Mouse (Mus musculus) cerebellum, adult 2 months (tissue): ENCODE data around the gene Nuf2. TPM values are rescaled to one million over a fixed set of nuclear protein-coding genes. Genes with fewer than 3 reads are reported as not detected.

Experiments used
- DNase-seq, 2 experiments: peaks; one replicate each; pipeline ENCODE4 v3.0.0; 2021
- H3K27ac ChIP-seq: fragments of 200-500 bp; 2 replicates; pipeline ENCODE4 v1.5.1; 2012; ENCODE audit warnings: low read length, control low read depth, inconsistent platforms; ENCODE audit not compliant: insufficient read depth
- H3K27me3 ChIP-seq: fragments of 200-500 bp; 2 replicates; pipeline ENCODE4 v1.6.1; 2012; ENCODE audit warnings: inconsistent platforms, mild to moderate bottlenecking, low read length, moderate library complexity; ENCODE audit not compliant: control insufficient read depth, insufficient read depth
- H3K4me1 ChIP-seq: fragments of 200-500 bp; 2 replicates; pipeline ENCODE4 v1.6.1; 2011; ENCODE audit warnings: low read length; ENCODE audit not compliant: control insufficient read depth, insufficient read depth
- H3K4me3 ChIP-seq: fragments of 200-500 bp; replicated peaks from 2 replicates; pipeline ENCODE3; 2011; ENCODE audit warnings: mild to moderate bottlenecking, low read depth, low read length, control low read depth; ENCODE audit not compliant: insufficient read depth
- CTCF ChIP-seq: fragments of 200-500 bp; IDR thresholded peaks from 2 replicates; pipeline ENCODE4 v1.5.1; 2011; ENCODE audit warnings: low read depth, mild to moderate bottlenecking, control low read depth, low read length, moderate library complexity, borderline replicate concordance; ENCODE audit not compliant: insufficient read depth
- POLR2A ChIP-seq: fragments of 200-500 bp; IDR thresholded peaks from 2 replicates; pipeline ENCODE4 v1.6.1; 2011; ENCODE audit warnings: low read length, control low read depth, borderline replicate concordance; ENCODE audit not compliant: insufficient read depth
- WGBS: fragments of 180-500 bp; shearing (Covaris S2); methylation state at CpG from one replicate; pipeline ENCODE4 v1.1.7; 2018; 5-methylcytosine and 5-hydroxymethylcytosine counted together
- polyA plus RNA-seq: library from polyadenylated mRNA; depleted of rRNA; stranded (reverse); fragments of >200 nt; gene quantifications from 2 replicates; pipeline ENCODE4 v1.2.3, GENCODE M21; 2012; rRNA removed

Nuf2 gene
- polyA plus RNA-seq: 1.9 TPM in 2 replicates

- WGBS: under 1% methylated on average over 39 of the region's 39 CpGs
- H3K4me1 ChIP-seq: no peaks in the 10 kb centered on the region
These were observed at the start of gene Nuf2 for GRCm38 (mm10) chr1:169530876-169531701. Gene Nuf2 (minus strand): TSS chr1:169531464.

GRCm38 (mm10) chr1:169579572-169579971, 48.3 kb upstream of the Nuf2 start:
- no peak overlapping the region for H3K27ac ChIP-seq
- no peak overlapping the region for H3K4me3 ChIP-seq
- no peaks in the 10 kb centered on the region for H3K4me1 ChIP-seq
- WGBS: 89% methylated on average over 3 of the region's 3 CpGs
- no peak for DNase-seq
- TF ChIP-seq CTCF (no peak), POLR2A (no peak)
- no peaks in the 10 kb centered on the region for H3K27me3 ChIP-seq

More at GRCm38 (mm10) chr1:169530876-169531701, at the start of gene Nuf2:
- TF ChIP-seq POLR2A: peak; percentile 98; the same call in 1 of the 2 replicates
- TF ChIP-seq CTCF: no peak
- no peaks in the 10 kb centered on the region for H3K27me3 ChIP-seq
- no peak within 1 kb of the TSS for H3K27ac ChIP-seq
- H3K4me3 ChIP-seq: peak within 1 kb of the TSS; percentile 59
- DNase-seq: peak; percentile 99 to 100

DNA sequence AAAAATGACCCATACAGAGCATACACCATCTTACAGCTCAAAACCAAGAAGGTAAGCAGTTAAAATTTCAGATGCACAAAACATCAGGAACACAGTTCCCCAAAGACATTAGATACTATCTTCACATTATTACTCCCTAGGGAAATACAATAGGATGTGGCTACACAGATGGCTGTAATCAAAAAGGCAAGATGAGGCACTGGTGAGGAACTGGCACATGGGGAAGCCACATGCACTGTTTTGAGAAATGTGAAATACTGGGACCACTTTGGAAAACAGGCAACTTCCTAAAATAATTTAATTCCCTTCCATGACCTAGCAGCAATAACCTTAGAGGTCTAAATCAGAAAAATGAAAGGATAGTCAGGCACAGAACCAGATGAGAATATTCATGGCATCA, 42.9 kb upstream of the Nuf2 start:
- H3K27me3 ChIP-seq: no peaks in the 10 kb centered on the region
- TF ChIP-seq CTCF (no peak), POLR2A (no peak)
- H3K4me1 ChIP-seq: no peaks in the 10 kb centered on the region

GRCm38 (mm10) chr1:169555621-169556020, 24.4 kb upstream of the Nuf2 start:
- 84% methylated on average over 2 of the region's 2 CpGs for WGBS
- no peak for TF ChIP-seq CTCF
- TF ChIP-seq POLR2A: no peak
- DNase-seq: no peak
- H3K27me3 ChIP-seq: no peaks in the 10 kb centered on the region
- no peak overlapping the region for H3K27ac ChIP-seq
- no peaks in the 10 kb centered on the region for H3K4me1 ChIP-seq
- no peak overlapping the region for H3K4me3 ChIP-seq

More for the DNA sequence above, 42.9 kb upstream of the Nuf2 start:
- H3K27ac ChIP-seq: no peak overlapping the region
- no peak for DNase-seq
- H3K4me3 ChIP-seq: no peak overlapping the region

DNA sequence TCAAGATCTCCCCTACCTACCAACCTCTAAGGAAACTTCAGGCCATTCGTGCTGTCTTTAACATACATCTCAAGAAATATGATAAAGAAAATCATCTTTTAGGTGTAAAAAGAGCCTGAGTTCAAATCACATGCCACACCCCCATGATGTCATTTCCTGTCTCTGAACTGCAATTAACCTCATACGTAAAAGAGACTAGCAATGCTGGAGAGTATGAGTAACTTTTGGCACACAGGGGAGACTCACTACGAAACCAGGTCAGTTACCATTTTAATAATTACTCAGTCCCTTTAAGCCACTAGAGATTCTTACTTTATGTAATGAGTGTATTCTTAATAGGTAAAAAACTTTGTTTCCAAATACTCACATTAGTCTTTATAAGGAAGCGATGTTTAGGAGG, 23.8 kb upstream of the Nuf2 start:
- Histone ChIP-seq H3K27ac (no peak overlapping the region), H3K4me3 (no peak overlapping the region), H3K4me1 (no peaks in the 10 kb centered on the region), H3K27me3 (no peaks in the 10 kb centered on the region)
- WGBS: 84% methylated on average over 4 of the region's 4 CpGs
- DNase-seq: no peak
- TF ChIP-seq CTCF: no peak
- TF ChIP-seq POLR2A: no peak

- Histone ChIP-seq H3K27ac (no peak overlapping the region), H3K27me3 (no peaks in the 10 kb centered on the region), H3K4me1 (no peaks in the 10 kb centered on the region), H3K4me3 (no peak overlapping the region)
- 66% methylated on average over 7 of the region's 7 CpGs for WGBS
- TF ChIP-seq CTCF (no peak), POLR2A (no peak)
- DNase-seq: no peak
These were observed 22.2 kb upstream of the Nuf2 start for GRCm38 (mm10) chr1:169553446-169553845.

- Histone ChIP-seq H3K4me1 (no peaks in the 10 kb centered on the region), H3K27ac (no peak overlapping the region), H3K27me3 (no peaks in the 10 kb centered on the region), H3K4me3 (no peak overlapping the region)
- no peak for DNase-seq
- TF ChIP-seq CTCF (no peak), POLR2A (no peak)
- 89% methylated on average over 6 of the region's 6 CpGs for WGBS
These were observed 9.2 kb upstream of the Nuf2 start for GRCm38 (mm10) chr1:169540415-169540814.

GRCm38 (mm10) chr1:169531702-169532535, 655 bp upstream of the Nuf2 start:
- Histone ChIP-seq H3K27ac (no peak overlapping the region), H3K4me3 (peak overlapping the region; percentile 59), H3K4me1 (no peaks in the 10 kb centered on the region), H3K27me3 (no peaks in the 10 kb centered on the region)
- peak; percentile 75 for DNase-seq
- WGBS: 3% methylated on average over 11 of the region's 11 CpGs
- peak; percentile 32 for TF ChIP-seq CTCF
- no peak for TF ChIP-seq POLR2A
